Mouse (Mus musculus) kidney, postnatal 14 days (tissue): ENCODE data around the gene Snx30.

Experiments used
- DNase-seq: peaks from one replicate; pipeline ENCODE4 v3.0.0; 2022; ENCODE audit warnings: mixed read lengths

Snx30 gene

DNA sequence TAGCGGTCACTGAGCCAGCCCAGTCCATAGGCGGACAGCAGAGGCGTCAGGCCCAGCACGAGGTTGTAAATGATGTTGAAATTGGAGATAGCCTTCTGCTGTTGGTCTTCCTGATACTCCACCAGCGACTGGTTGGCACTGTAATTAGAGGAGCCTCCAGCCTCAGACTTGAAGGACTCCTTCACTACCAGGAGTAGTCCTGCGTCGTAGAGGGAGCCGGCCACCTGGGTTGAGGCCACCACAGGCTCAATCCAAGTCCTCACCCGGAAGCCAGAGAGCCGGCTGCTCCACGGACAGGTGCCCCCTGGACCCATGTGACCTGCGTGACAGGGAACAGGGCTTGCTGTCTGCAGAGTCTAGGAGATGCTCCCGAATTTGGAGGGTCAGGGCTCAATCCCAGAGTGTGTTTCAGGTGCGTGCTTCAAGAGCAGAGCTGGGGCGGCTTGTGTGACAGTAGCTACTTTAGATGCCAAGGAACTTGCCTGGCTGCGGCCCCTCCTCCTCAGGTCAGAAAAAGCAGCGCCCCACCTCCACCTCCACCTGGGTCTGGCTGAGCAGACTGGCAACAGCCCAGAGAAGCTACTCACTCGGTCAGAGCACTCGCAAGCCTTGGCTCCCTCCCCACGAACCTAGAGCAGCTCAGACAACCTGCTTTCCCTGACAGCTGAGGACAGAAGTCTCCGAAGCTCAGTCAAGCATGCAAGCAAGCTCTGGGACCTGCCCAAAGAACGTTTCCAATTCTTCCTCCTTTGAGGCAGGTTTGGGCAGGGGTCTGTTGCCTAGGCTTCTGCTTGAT lies 109.2 kb downstream of the Snx30 start, which contains the start of gene Slc46a2:
Gene Slc46a2 (minus strand): TSS at position 449 of the 796 bp plus-strand sequence.
- DNase-seq: peak; percentile 72

DNA sequence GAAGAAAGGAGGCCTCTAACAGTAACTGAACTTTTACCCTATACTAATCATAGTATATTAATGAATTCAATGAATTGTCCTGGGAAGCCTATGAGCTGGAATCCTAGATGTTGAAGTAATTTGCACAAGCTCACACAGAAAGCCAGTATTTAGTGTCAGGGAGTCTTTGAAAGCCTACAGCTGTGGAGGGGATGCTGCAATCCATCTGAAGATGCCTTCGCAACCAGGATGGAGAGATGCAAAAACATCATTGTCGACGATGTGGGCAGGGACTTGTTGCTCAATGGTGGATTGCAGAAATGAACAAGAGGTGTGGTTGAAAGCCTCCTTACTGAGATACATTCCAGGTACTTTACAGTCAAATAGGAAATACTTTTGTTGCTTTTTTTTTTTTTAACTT lies 112.3 kb downstream of the Snx30 start:
- no peak for DNase-seq

DNA sequence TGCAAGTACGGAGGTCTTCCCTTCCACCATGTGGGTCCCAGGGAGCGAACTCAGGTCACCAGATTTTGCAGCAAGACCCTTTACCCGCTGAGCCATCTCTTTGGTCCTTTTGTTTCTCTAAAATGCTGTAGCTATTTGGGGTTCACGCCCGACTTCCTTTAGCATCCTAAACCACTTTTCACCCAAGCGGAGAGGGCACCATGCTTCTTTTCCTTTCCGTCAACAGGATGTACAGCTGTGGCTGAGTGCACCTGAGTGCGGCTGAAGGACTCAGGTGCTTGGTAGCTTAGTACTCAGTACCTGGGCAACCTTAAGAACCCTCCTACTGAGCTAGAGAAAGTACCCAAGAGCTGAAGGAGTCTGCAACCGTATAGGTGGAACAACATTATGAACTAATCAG lies 119.4 kb downstream of the Snx30 start:
- no peak for DNase-seq

DNA sequence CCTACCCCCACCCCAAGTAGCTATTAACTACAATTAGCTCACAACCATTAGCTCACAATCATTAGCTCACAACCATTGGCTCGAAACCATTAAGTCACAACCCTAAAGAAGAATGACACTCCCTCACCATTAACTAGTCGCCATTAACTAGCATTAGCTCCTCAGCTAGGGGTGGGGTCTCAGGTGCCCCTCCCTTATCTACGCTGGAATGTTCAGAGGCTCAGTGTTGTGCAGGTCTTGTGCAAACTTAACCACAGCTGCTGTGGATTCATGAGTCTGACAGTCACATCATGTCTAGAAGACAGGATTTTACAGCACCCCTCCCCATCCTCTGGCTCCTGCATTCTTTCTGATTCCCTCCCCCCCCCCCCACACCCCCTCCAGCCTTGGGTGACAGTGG lies 122.0 kb downstream of the Snx30 start:
- no peak for DNase-seq

DNA sequence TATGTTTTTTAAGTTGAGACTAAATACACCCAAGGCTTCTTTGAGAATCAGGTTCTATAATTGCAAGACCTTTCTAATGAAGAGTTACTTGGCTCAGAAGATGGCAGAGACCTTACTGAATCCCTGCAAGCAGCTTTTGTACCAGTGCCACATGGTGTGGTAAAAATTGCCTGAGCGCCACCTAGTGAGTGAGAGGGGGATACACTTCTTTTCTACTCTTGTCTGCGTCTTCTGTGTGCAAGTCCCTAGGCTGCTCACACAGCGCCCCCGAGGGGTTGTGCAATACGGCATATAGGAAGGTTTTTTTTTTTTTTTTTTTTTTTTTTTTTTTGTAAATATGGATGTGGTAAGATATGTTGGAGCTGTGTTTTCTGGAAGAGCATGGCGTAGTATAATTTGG lies 122.7 kb downstream of the Snx30 start:
- DNase-seq: peak; percentile 75

DNA sequence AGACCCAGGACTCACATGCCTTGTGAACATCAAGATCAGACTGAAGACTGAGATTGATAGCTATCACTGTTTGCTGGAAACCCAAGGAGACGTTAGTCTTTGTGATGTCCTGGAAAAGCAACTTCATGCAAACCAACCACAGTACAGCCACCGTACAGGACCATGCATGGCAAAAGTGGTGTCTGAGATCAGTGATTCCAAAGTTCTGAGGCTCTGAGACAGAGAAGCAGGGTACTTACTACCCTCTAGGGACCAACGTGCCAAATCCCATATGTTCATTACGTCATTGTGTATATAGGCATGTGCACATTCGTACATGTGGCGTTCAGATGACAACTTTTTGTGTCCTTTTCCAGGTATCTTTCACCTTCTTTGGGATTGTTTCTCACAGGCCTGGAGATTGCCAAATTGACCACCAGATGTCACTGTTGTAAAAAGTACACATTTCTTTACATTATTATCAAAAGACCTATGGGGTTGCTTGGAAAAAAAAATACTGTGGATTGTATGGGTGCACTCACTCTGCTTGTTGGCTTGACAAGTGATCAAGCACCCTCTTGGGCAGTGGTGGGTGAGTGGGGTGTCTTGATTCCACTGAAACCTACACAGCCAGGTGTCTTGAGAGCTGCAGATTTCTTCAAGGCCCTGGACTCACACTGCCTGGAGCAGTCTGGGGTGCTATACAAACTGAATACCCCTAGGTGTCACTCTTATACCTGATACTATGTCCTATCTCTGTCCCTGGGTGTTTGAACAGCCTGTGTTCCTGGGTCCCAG lies 127.1 kb downstream of the Snx30 start:
- peak; percentile 26 for DNase-seq

DNA sequence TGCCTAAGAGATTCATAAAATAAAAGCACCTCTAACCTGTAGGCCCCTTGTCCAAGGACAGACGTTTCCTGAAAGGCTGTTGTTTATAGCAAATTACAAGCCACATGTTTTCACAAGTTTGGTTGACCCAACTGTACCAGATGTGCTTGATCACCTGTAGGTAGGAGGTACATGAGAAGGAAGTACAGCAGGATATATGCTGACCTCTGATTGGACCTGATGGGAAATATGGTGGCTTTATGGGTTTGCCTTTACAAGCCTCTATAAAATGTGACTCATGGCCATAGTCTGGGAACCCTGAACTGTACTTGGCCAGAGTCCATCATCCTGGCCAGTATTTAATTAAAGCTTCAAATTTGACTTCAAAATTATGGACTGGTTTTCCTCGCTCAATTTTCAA lies 131.9 kb downstream of the Snx30 start:
- DNase-seq: no peak
